Mouse (Mus musculus): ENCODE measurements around the gene Neurl2. TPM values are rescaled to one million over a fixed set of nuclear protein-coding genes. Genes with fewer than 3 reads are reported as not detected.
"Not testable (repeated sequence)": the region's sequence is repeated elsewhere in the genome, so short reads cannot be mapped to it uniquely, and the experiment has no call there.

Gene Neurl2
- polyA plus RNA-seq, 1 experiment from 2014 or later = 5.4 TPM

- no peaks in the 10 kb centered on the region for H3K9me3 ChIP-seq
- DNase-seq (ENCODE audit: low spot score) = no peak
- peak overlapping the region; percentile 90 for H3K4me3 ChIP-seq
- 91% methylated on average over 16 of the region's 16 CpGs for WGBS
- H3K36me3 ChIP-seq (replicated peaks) = peaks cover 46% of the 10 kb centered on the region
- H3K27ac ChIP-seq (replicated peaks) = no peak overlapping the region
- H3K4me1 ChIP-seq = peaks cover 24% of the 10 kb centered on the region
- no peaks in the 10 kb centered on the region for H3K27me3 ChIP-seq (replicated peaks; ENCODE audit: low read depth, poor library complexity, severe bottlenecking)
These were observed 29.9 kb downstream of the Neurl2 start for GRCm38 (mm10) chr2:164803201-164803920.

DNA sequence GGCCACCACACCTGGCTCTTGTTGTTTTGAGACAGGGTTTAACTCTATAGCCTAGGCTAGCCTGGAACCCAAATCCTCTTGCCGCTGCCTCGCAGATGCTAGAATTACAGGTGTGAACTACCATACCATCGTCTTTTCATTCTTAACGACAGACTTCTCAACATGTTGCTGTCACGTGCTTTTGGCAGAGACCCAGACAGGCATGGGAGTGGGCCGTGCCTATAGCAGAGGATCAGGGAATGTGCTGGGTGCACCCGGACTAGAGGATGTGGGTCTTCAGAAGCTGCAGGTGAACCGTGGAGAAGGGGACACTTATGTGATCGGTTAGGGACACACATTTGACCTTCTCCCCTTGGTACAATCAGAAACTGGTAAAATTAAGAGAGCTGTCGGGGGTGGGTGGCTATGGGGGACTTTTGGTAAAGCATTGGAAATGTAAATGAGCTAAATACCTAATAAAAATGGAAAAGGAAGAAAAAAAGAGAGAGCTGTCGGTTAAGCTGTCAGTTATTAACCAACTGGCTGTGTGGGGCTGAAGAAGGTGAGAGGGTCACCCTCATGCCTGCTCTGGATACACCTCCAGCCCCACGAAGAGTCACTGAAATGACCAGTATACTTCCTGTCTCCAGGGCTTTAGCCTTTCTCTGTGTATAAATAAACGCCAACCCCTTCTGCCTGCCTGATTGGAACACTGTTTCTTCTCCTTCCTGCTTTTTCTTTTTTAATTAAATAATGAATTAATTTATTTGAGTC, 32.8 kb downstream of the Neurl2 start:
- no peak overlapping the region for H3K27ac ChIP-seq (replicated peaks)
- H3K27me3 ChIP-seq (replicated peaks; ENCODE audit: low read depth, poor library complexity, severe bottlenecking) = no peaks in the 10 kb centered on the region
- peaks cover 73% of the 10 kb centered on the region for H3K36me3 ChIP-seq (replicated peaks)
- WGBS = 90% methylated on average over 13 of the region's 13 CpGs
- H3K9me3 ChIP-seq = no peaks in the 10 kb centered on the region
- H3K4me1 ChIP-seq = peaks cover 13% of the 10 kb centered on the region
- no peak overlapping the region for H3K4me3 ChIP-seq
- DNase-seq (ENCODE audit: low spot score) = no peak

DNA sequence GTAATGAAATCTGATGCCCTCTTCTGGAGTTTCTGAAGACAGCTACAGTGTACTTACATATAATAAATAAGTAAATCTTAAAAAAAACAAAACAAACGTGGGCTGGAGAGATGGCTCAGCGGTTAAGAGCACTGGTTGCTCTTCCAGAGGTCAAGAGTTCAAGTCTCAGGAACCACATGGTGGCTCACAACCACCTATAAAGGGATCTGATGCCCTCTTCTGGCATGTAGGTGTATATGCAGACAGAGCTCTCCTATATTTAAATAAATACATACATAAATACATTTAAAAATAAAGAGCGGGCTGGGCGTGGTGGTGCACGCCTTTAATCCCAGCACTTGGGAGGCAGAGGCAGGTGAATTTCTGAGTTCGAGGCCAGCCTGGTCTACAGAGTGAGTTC, 34.7 kb downstream of the Neurl2 start:
- not testable (repeated sequence) for H3K9me3 ChIP-seq; H3K27ac ChIP-seq (replicated peaks); DNase-seq (ENCODE audit: low spot score); H3K4me1 ChIP-seq; H3K27me3 ChIP-seq (replicated peaks; ENCODE audit: low read depth, poor library complexity, severe bottlenecking); H3K4me3 ChIP-seq
- 85% methylated on average over 6 of the region's 6 CpGs for WGBS
- H3K36me3 ChIP-seq (replicated peaks) = peaks cover 84% of the 10 kb centered on the region

- no peak for DNase-seq (ENCODE audit: low spot score)
- H3K4me1 ChIP-seq = no peaks in the 10 kb centered on the region
- no peaks in the 10 kb centered on the region for H3K27me3 ChIP-seq (replicated peaks; ENCODE audit: low read depth, poor library complexity, severe bottlenecking)
- peaks cover 90% of the 10 kb centered on the region for H3K36me3 ChIP-seq (replicated peaks)
- no peak overlapping the region for H3K27ac ChIP-seq (replicated peaks)
- no peak overlapping the region for H3K4me3 ChIP-seq
- no peaks in the 10 kb centered on the region for H3K9me3 ChIP-seq
- WGBS = 89% methylated on average over 4 of the region's 4 CpGs
These were observed 37.4 kb downstream of the Neurl2 start for GRCm38 (mm10) chr2:164795868-164796267.

DNA sequence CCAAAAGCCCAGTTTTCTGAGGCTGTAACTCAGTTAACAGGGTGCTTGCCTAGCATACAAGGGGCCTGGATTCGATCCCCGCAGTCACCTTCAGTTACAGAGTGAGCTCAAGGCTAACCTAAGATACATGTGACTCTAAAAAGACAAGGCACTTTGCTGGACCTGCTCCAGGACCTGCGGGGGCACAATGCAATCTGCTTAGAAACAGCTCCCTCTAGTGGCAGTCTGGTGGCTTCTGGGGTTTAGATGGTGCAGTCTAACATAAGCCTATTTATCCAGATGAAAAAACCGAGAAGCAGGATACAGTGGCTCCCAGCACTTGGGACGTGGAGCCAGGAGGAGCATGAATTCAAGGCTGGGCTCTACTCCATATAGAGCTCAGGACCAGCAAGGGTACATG, 39.0 kb downstream of the Neurl2 start:
- Histone ChIP-seq H3K27me3 (replicated peaks; ENCODE audit: low read depth, poor library complexity, severe bottlenecking) (no peaks in the 10 kb centered on the region), H3K4me1 (no peaks in the 10 kb centered on the region), H3K4me3 (no peak overlapping the region), H3K36me3 (replicated peaks) (peaks cover 84% of the 10 kb centered on the region), H3K27ac (replicated peaks) (no peak overlapping the region), H3K9me3 (no peaks in the 10 kb centered on the region)
- 33% methylated on average over 5 of the region's 5 CpGs for WGBS
- DNase-seq (ENCODE audit: low spot score) = peak; percentile 81

DNA sequence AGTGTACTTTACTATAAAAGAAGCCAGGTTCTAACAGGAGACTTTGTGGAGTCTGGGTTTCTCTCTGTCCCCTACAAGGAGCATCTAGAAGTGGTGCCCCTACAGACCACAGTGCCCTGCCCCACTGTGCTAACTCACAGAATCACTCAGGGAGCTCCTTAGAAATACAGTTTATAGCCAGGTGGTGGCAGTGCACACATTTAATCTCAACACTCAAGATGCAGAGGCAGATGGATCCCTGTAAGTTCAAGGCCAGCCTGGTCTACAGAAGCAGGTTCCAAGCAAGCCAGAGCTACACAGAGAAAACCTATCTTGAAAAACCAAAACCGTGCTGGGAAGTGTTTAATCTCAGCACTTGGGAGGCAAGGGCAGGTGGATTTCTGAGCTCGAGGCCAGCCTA, 39.5 kb downstream of the Neurl2 start:
- 91% methylated on average over 2 of the region's 2 CpGs for WGBS
- Histone ChIP-seq H3K9me3 (no peaks in the 10 kb centered on the region), H3K4me1 (peaks cover 3% of the 10 kb centered on the region), H3K36me3 (replicated peaks) (peaks cover 83% of the 10 kb centered on the region), H3K27me3 (replicated peaks; ENCODE audit: low read depth, poor library complexity, severe bottlenecking) (no peaks in the 10 kb centered on the region), H3K27ac (replicated peaks) (no peak overlapping the region), H3K4me3 (no peak overlapping the region)
- DNase-seq (ENCODE audit: low spot score) = no peak

DNA sequence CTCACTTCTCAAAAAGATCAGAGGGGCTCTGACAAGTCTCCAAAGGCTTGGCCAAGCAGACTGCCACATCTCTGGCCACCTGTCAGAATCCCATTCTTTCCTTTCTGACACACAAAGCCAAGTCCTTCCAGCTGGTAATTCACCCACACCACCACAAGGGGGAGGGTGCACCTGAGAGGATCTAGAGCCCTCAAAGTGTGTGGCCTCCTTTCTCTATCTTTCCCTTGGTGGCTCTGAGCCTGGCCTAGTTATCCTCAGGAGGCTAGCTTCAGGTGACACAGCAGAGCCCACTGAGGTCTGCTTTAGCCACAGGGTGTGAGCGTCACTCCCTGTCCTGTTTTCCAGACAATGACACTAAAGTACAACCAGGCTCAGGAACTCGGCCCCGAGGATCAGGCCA, 40.0 kb downstream of the Neurl2 start:
- Histone ChIP-seq H3K27ac (replicated peaks) (no peak overlapping the region), H3K36me3 (replicated peaks) (peaks cover 83% of the 10 kb centered on the region), H3K4me1 (peaks cover 9% of the 10 kb centered on the region), H3K9me3 (no peaks in the 10 kb centered on the region), H3K27me3 (replicated peaks; ENCODE audit: low read depth, poor library complexity, severe bottlenecking) (no peaks in the 10 kb centered on the region), H3K4me3 (no peak overlapping the region)
- 78% methylated on average over 3 of the region's 3 CpGs for WGBS
- peak; percentile 71 for DNase-seq (ENCODE audit: low spot score)

- H3K4me1 ChIP-seq = peaks cover 10% of the 10 kb centered on the region
- H3K36me3 ChIP-seq (replicated peaks) = peaks cover 77% of the 10 kb centered on the region
- DNase-seq (ENCODE audit: low spot score) = no peak
- WGBS = 93% methylated on average over 12 of the region's 12 CpGs
- no peak overlapping the region for H3K4me3 ChIP-seq
- no peak overlapping the region for H3K27ac ChIP-seq (replicated peaks)
- no peaks in the 10 kb centered on the region for H3K9me3 ChIP-seq
- H3K27me3 ChIP-seq (replicated peaks; ENCODE audit: low read depth, poor library complexity, severe bottlenecking) = no peaks in the 10 kb centered on the region
These were observed 40.7 kb downstream of the Neurl2 start for GRCm38 (mm10) chr2:164792400-164793190.

DNA sequence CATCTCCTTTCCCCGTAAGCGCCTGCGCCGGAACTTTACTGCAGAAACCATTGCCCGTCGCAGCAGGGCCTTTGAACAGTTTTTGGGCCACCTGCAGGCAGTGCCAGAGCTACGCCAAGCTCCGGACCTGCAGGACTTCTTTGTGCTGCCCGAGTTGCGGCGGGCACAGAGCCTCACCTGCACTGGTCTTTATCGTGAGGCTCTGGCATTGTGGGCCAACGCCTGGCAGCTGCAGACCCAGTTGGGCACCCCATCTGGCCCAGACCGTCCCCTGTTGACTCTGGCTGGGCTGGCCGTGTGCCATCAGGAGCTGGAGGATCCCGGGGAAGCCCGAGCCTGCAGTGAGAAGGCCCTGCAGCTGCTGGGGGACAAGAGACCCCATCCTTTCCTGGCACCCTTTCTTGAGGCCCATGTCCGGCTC, 41.4 kb downstream of the Neurl2 start:
- no peak for DNase-seq (ENCODE audit: low spot score)
- H3K4me3 ChIP-seq = no peak overlapping the region; the same call in 1 of the 2 replicates
- H3K4me1 ChIP-seq = peaks cover 14% of the 10 kb centered on the region
- 95% methylated on average over 18 of the region's 18 CpGs for WGBS
- no peak overlapping the region for H3K27ac ChIP-seq (replicated peaks)
- H3K27me3 ChIP-seq (replicated peaks; ENCODE audit: low read depth, poor library complexity, severe bottlenecking) = peaks cover 4% of the 10 kb centered on the region; the same call in 1 of the 2 replicates
- H3K36me3 ChIP-seq (replicated peaks) = peaks cover 71% of the 10 kb centered on the region
- no peaks in the 10 kb centered on the region for H3K9me3 ChIP-seq

- DNase-seq (ENCODE audit: low spot score) = no peak
- WGBS = 81% methylated on average over 4 of the region's 4 CpGs
- H3K27me3 ChIP-seq (replicated peaks; ENCODE audit: low read depth, poor library complexity, severe bottlenecking) = peaks cover 9% of the 10 kb centered on the region; the same call in 1 of the 2 replicates
- H3K27ac ChIP-seq (replicated peaks) = no peak overlapping the region
- H3K4me1 ChIP-seq = peaks cover 28% of the 10 kb centered on the region
- H3K36me3 ChIP-seq (replicated peaks) = peaks cover 57% of the 10 kb centered on the region
- no peaks in the 10 kb centered on the region for H3K9me3 ChIP-seq
- no peak overlapping the region for H3K4me3 ChIP-seq
These were observed 42.8 kb downstream of the Neurl2 start for GRCm38 (mm10) chr2:164790451-164790850.

- WGBS = 74% methylated on average over 4 of the region's 4 CpGs
- no peaks in the 10 kb centered on the region for H3K9me3 ChIP-seq
- DNase-seq (ENCODE audit: low spot score) = no peak
- H3K27ac ChIP-seq (replicated peaks) = 0 out of 2 replicates have a peak overlapping the region, but pooled peaks have one; percentile 30
- peaks cover 13% of the 10 kb centered on the region; the same call in 1 of the 2 replicates for H3K27me3 ChIP-seq (replicated peaks; ENCODE audit: low read depth, poor library complexity, severe bottlenecking)
- peaks cover 36% of the 10 kb centered on the region for H3K4me1 ChIP-seq
- H3K36me3 ChIP-seq (replicated peaks) = peaks cover 44% of the 10 kb centered on the region
- H3K4me3 ChIP-seq = no peak overlapping the region
These were observed 44.8 kb downstream of the Neurl2 start for GRCm38 (mm10) chr2:164788411-164788810.

DNA sequence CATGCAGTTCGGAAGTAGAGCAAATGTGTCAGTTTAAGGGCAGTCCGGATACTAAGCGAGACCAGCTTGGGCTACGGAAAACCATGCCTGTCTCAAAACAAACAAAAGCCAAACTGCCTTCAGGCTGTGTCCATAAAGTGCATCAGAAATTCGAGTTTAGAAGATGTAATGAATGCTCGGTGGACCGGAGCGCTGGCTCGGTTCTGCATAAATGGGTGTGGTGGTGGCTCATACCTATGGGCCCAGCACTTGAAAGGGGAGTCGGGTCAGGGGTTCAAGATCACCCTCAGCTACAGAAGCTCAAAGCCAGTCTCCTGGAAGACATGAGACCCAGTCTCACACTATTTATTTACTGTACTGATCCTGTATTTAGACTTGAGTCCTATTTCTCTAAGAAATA, 45.5 kb downstream of the Neurl2 start:
- Histone ChIP-seq H3K36me3 (replicated peaks) (peaks cover 38% of the 10 kb centered on the region), H3K4me1 (peaks cover 36% of the 10 kb centered on the region), H3K9me3 (no peaks in the 10 kb centered on the region), H3K27ac (replicated peaks) (no peak overlapping the region), H3K27me3 (replicated peaks; ENCODE audit: low read depth, poor library complexity, severe bottlenecking) (peaks cover 13% of the 10 kb centered on the region; the same call in 1 of the 2 replicates), H3K4me3 (no peak overlapping the region)
- DNase-seq (ENCODE audit: low spot score) = no peak
- 79% methylated on average over 10 of the region's 10 CpGs for WGBS

Measured in embryonic facial prominence, embryonic 10.5 days (tissue).